Mouse (Mus musculus) erythroblast, embryonic 14.5 days (primary cell): ENCODE results near the gene Gtf2e1.

Experiments used
- GATA1 ChIP-seq: IDR thresholded peaks from 2 replicates; pipeline ENCODE4 v1.6.1; 2012; ENCODE audit warnings: low read length, inconsistent platforms, mixed read lengths
- TAL1 ChIP-seq: IDR thresholded peaks from 3 replicates; pipeline ENCODE4 v1.6.1; 2012; ENCODE audit warnings: low read length, inconsistent platforms, mixed read lengths

DNA sequence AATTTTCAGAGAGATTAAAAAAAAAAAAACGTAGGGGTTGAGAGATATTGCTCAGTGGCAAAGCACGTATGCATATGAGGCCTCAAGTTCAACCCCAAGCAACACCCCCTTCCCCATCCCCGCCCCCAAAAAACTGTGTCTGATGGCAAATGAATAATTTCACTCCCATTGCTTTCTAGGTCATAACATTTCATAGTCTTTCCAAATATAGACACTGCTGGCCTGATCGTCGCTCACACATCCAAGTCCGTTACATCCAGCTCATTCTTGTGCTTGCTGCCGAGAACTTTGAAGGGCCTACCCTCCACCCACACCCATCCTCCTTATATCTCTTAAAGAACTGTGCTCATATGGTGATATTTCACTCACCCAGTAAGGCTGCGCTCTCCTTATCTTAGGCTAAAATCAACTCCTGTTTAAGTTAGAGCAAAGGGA is 45.6 kb upstream of the Gtf2e1 start:
- TF ChIP-seq TAL1 = no peak
- no peak for TF ChIP-seq GATA1
